Mouse (Mus musculus) embryo, embryonic 10 days (tissue): ENCODE measurements around the gene Olfr596.
"Not testable (repeated sequence)": the region's sequence is repeated elsewhere in the genome, so short reads cannot be mapped to it uniquely, and the experiment has no call there.

Source experiments
- DNase-seq: peaks from one replicate; pipeline ENCODE4 v3.0.0-alpha.2; 2015; ENCODE audit warnings: low spot score

Olfr596 gene

DNA sequence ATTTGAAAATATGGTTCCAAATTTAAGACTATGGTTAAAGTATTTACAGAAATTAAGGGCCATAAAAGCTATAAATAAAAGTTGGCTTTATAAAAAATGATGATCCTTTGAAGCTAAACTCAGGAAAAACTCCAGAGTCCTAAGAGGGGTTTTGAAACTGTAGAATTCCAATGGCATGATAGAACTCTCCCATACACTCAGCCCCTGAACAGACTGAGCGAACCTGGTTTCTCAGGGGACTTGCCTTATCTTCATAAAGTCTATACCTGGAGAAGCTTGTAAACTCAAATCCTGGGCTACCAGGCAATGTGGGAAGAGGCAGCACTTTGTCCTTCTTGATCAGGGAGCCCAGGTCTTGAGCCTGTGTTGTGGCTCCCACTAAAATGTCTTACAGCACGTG, at the start of gene Olfr596:
TSS of gene Olfr596 (plus strand) at position 301 of the 400 bp plus-strand sequence.
- DNase-seq: not testable (repeated sequence)

DNA sequence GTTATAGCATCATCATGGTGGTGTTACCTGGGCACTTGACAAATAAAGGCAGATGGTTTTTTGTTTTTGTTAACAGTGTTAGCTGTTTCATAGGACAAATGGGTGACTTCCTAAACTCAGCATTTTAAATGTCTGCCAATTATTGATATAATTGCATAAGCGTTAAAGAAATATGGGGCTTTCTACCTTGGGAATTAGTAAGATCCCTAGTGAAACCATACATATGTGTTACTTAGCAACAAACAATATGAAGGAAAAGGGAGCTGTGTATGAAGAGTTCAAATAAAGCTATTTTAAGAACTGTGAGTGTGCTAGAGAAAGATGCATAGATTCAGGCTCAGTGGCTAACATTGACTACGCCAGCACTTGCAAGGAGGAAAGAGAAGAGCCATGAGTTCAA, 10.6 kb downstream of the Olfr596 start, which contains the start of gene Olfr597:
TSS of gene Olfr597 (plus strand) at position 301 of the 400 bp plus-strand sequence.
- DNase-seq: not testable (repeated sequence)

- DNase-seq: no peak
These were observed 17.8 kb downstream of the Olfr596 start, which contains the start of gene Olfr598 for GRCm38 (mm10) chr7:103323268-103323667. Olfr598 (plus strand) TSS chr7:103323568.

DNA sequence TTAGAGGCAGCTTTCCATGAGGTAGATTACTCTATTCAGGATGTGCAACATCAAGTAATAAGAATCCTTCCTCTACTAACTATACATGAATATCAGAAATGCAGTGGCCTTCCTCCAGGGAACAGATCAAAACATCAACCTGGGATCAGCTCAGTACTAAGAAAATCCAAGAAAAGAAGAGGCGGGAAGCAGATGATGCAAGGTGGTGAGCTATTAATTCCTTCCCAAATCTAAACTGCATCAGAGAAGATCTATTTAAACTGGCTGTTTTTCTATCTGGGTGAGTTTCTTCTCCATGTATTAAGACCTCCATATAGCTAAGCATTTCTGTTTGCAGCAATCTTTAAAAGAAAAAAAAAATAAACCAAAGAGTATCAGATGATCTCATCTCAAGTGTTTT, 30.2 kb downstream of the Olfr596 start, which contains the start of gene Olfr599:
TSS of gene Olfr599 (plus strand) at position 301 of the 400 bp plus-strand sequence.
- no peak for DNase-seq

DNA sequence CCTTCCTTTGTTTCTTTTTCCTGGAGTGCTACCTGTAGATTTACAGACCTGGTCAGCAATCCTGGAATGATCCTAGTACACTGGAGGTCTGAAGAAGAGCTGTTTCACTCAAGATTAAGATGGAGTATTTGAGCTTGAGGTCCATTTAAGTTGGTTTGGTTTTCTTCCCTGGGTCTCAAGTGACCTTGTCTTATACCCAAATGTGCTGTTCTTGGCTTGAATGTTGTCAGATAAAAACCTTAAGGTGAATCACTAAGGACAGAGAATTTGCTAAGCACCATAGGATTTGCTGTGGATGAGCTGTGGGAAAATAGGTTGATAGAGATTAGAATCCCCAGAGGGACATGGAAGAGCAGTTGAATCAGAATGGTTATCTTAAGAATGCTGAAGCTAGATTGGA, 44.1 kb downstream of the Olfr596 start, which contains the start of gene Olfr600:
TSS of gene Olfr600 (minus strand) at position 101 of the 400 bp plus-strand sequence.
- no peak for DNase-seq
